Comparison of ENCODE assay signal across 8 mouse cellular contexts in the genomic region with DNA sequence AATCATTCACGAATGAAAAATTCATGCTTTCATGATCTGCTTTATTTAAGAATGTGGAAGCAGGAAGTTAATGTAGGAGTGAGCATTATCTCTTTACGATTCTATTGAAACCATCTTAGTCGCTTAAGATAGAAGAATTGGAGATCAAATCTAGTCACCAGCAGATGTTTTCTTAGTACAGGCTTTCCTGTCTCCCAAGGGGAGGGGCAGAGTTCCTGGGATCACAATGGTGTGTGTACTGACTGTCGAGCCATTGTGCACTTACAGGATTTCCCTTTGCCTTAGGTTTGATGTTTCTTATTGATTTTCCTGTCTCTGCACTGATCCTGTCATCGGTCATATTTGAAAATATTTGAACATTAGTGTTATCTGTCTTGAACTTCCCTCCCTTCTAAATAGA. TPM values are rescaled to one million over a fixed set of nuclear protein-coding genes. Genes with fewer than 3 reads are reported as not detected.
DNase-seq lines count a peak whose midpoint lies in the region; ATAC-seq and TF ChIP-seq lines count a peak whose summit lies in the region.

No protein-coding gene starts in this region.

- H3K27ac ChIP-seq in kidney, embryonic 15.5 days = no peak overlapping the region
- peak overlapping the region; percentile 77; the same call in 1 of the 2 replicates for H3K27ac ChIP-seq in heart, embryonic 15.5 days
- no peak overlapping the region for H3K27ac ChIP-seq in liver, embryonic 16.5 days (ENCODE audit: low read length)
- H3K27ac ChIP-seq in stomach, postnatal 0 days (replicated peaks) = no peak overlapping the region

- H3K4me3 ChIP-seq in kidney, embryonic 15.5 days (replicated peaks) = peak overlapping the region; percentile 79
- peak overlapping the region; percentile 88 for H3K4me3 ChIP-seq in heart, embryonic 15.5 days
- peak overlapping the region; percentile 73 for H3K4me3 ChIP-seq in liver, embryonic 16.5 days (ENCODE audit: low read depth, low read length)
- H3K4me3 ChIP-seq in stomach, postnatal 0 days (ENCODE audit: low read depth, low read length) = peak overlapping the region; percentile 66

- H3K27me3 ChIP-seq in kidney, embryonic 15.5 days = no peaks in the 10 kb centered on the region
- no peaks in the 10 kb centered on the region for H3K27me3 ChIP-seq in heart, embryonic 15.5 days
- no peaks in the 10 kb centered on the region for H3K27me3 ChIP-seq in liver, embryonic 16.5 days (ENCODE audit: control insufficient read depth, insufficient read depth, low read depth, low read length)
- no peaks in the 10 kb centered on the region for H3K27me3 ChIP-seq in stomach, postnatal 0 days (ENCODE audit: control insufficient read depth, insufficient read depth, low read length)

- no peak for DNase-seq in kidney, postnatal 36 days
- peak; percentile 12 for DNase-seq in brain, adult 2 months (ENCODE audit: low read depth, low spot score)
- no peak for DNase-seq in stomach, postnatal 0 days (ENCODE audit: low spot score)
- no peak for DNase-seq in adipocyte (ENCODE audit: low spot score)
- DNase-seq in cerebellum, adult 11 months = no peak

- peak; percentile 57 for ATAC-seq in kidney, embryonic 15.5 days (replicated peaks; ENCODE audit: low FRiP score)
- ATAC-seq in heart, embryonic 15.5 days (replicated peaks; ENCODE audit: insufficient number of reproducible peaks, insufficient read depth, low FRiP score, low read depth) = peak; percentile 48; the same call in 1 of the 2 replicates
- ATAC-seq in liver, embryonic 16.5 days (ENCODE audit: low read depth) = peak; percentile 38; the same call in 1 of the 2 replicates
- ATAC-seq in stomach, postnatal 0 days (ENCODE audit: low FRiP score, low TSS enrichment) = peak; percentile 49

- peaks cover 10% of the 10 kb centered on the region for H3K4me1 ChIP-seq in kidney, embryonic 15.5 days
- H3K4me1 ChIP-seq in heart, embryonic 15.5 days (replicated peaks) = peaks cover 7% of the 10 kb centered on the region; the same call in 1 of the 2 replicates
- peaks cover 7% of the 10 kb centered on the region for H3K4me1 ChIP-seq in liver, embryonic 16.5 days (ENCODE audit: control insufficient read depth, low read depth, low read length)
- no peaks in the 10 kb centered on the region for H3K4me1 ChIP-seq in stomach, postnatal 0 days (replicated peaks; ENCODE audit: control insufficient read depth, insufficient read depth)

- TF ChIP-seq EP300 in stomach, postnatal 0 days (optimal IDR thresholded peaks at IDR 0.05) = no peak

- H3K9me3 ChIP-seq in kidney, embryonic 15.5 days (replicated peaks) = 0 out of 2 replicates have a peak, but pooled peaks cover under 1% of the 10 kb centered on the region
- no peaks in the 10 kb centered on the region; the same call in 1 of the 2 replicates for H3K9me3 ChIP-seq in heart, embryonic 15.5 days (replicated peaks)
- H3K9me3 ChIP-seq in liver, embryonic 16.5 days (replicated peaks; ENCODE audit: control insufficient read depth, low read length) = no peaks in the 10 kb centered on the region
- H3K9me3 ChIP-seq in stomach, postnatal 0 days (ENCODE audit: control insufficient read depth, low read length) = no peaks in the 10 kb centered on the region

- WGBS in kidney, embryonic 15.5 days = 27% methylated on average over 5 of the region's 5 CpGs
- WGBS in heart, embryonic 15.5 days = 26% methylated on average over 5 of the region's 5 CpGs
- WGBS in liver, embryonic 16.5 days (ENCODE audit: insufficient replicate concordance) = 24% methylated on average over 5 of the region's 5 CpGs
- 15% methylated on average over 5 of the region's 5 CpGs for WGBS in stomach, postnatal 0 days

- peak overlapping the region; percentile 91 for H3K4me2 ChIP-seq in kidney, embryonic 15.5 days
- H3K4me2 ChIP-seq in heart, embryonic 15.5 days = peak overlapping the region; percentile 79
- peak overlapping the region; percentile 92 for H3K4me2 ChIP-seq in liver, embryonic 16.5 days (ENCODE audit: low read depth, low read length)
- H3K4me2 ChIP-seq in stomach, postnatal 0 days (replicated peaks; ENCODE audit: low read depth) = peak overlapping the region; percentile 70

- H3K36me3 ChIP-seq in kidney, embryonic 15.5 days = no peaks in the 10 kb centered on the region
- no peaks in the 10 kb centered on the region for H3K36me3 ChIP-seq in heart, embryonic 15.5 days
- H3K36me3 ChIP-seq in liver, embryonic 16.5 days (ENCODE audit: control insufficient read depth, insufficient read depth) = no peaks in the 10 kb centered on the region
- no peaks in the 10 kb centered on the region for H3K36me3 ChIP-seq in stomach, postnatal 0 days (ENCODE audit: control insufficient read depth, insufficient read depth, low read length)

- TF ChIP-seq CTCF in stomach, postnatal 0 days (IDR thresholded peaks at IDR 0.05; ENCODE audit: low read depth) = no peak

- H3K9ac ChIP-seq in kidney, embryonic 15.5 days = peak overlapping the region; percentile 69
- H3K9ac ChIP-seq in heart, embryonic 15.5 days = peak overlapping the region; percentile 89
- peak overlapping the region; percentile 68 for H3K9ac ChIP-seq in liver, embryonic 16.5 days (ENCODE audit: low read depth, low read length)
- 0 out of 2 replicates have a peak overlapping the region, but pooled peaks have one; percentile 31 for H3K9ac ChIP-seq in stomach, postnatal 0 days (ENCODE audit: low read length)

RNA-seq across cellular contexts. Expression of gene Zfp457, which starts 0.4 kb away (rescaled TPM):
- polyA plus RNA-seq in kidney, embryonic 15.5 days (2015; fragmentation: Nextera tagmentation; extraction: Ambion mirVana) = 0.39 and 1.00 TPM in 2 replicates
- 0.83 and 1.0 TPM in 2 replicates for polyA plus RNA-seq in heart, embryonic 15.5 days (2015; fragmentation: Nextera tagmentation; extraction: Ambion mirVana)
- 0.46 TPM in 1 of 2 replicates, not detected in the other for polyA plus RNA-seq in liver, embryonic 16.5 days (2015; fragmentation: Nextera tagmentation; extraction: Ambion mirVana)
- 0.58 and 0.70 TPM in 2 replicates for polyA plus RNA-seq in stomach, postnatal 0 days (2015; fragmentation: Nextera tagmentation; extraction: Ambion mirVana)

RNA-seq across cellular contexts. Expression of gene Zfp595, which starts 25.7 kb away (rescaled TPM):
- polyA plus RNA-seq in kidney, embryonic 15.5 days (2015; fragmentation: Nextera tagmentation; extraction: Ambion mirVana) = 2.2 and 2.5 TPM in 2 replicates
- 1.4 and 1.5 TPM in 2 replicates for polyA plus RNA-seq in heart, embryonic 15.5 days (2015; fragmentation: Nextera tagmentation; extraction: Ambion mirVana)
- 0.65 and 0.75 TPM in 2 replicates for polyA plus RNA-seq in liver, embryonic 16.5 days (2015; fragmentation: Nextera tagmentation; extraction: Ambion mirVana)
- 1.1 and 1.2 TPM in 2 replicates for polyA plus RNA-seq in stomach, postnatal 0 days (2015; fragmentation: Nextera tagmentation; extraction: Ambion mirVana)

RNA-seq across cellular contexts. Expression of gene Zfp458, which starts 28.5 kb away (rescaled TPM):
- 2.1 TPM in 2 replicates for polyA plus RNA-seq in kidney, embryonic 15.5 days (2015; fragmentation: Nextera tagmentation; extraction: Ambion mirVana)
- 1.1 and 1.3 TPM in 2 replicates for polyA plus RNA-seq in heart, embryonic 15.5 days (2015; fragmentation: Nextera tagmentation; extraction: Ambion mirVana)
- 0.41 and 0.50 TPM in 2 replicates for polyA plus RNA-seq in liver, embryonic 16.5 days (2015; fragmentation: Nextera tagmentation; extraction: Ambion mirVana)
- polyA plus RNA-seq in stomach, postnatal 0 days (2015; fragmentation: Nextera tagmentation; extraction: Ambion mirVana) = 0.64 and 0.68 TPM in 2 replicates

RNA-seq across cellular contexts. Expression of gene Gm28044, which starts 53.6 kb away (rescaled TPM):
- 0.47 TPM in 1 of 2 replicates, not detected in the other for polyA plus RNA-seq in kidney, embryonic 15.5 days (2015; fragmentation: Nextera tagmentation; extraction: Ambion mirVana)
- polyA plus RNA-seq in heart, embryonic 15.5 days (2015; fragmentation: Nextera tagmentation; extraction: Ambion mirVana) = not detected in 2 replicates
- 0.19 TPM in 1 of 2 replicates, not detected in the other for polyA plus RNA-seq in liver, embryonic 16.5 days (2015; fragmentation: Nextera tagmentation; extraction: Ambion mirVana)
- polyA plus RNA-seq in stomach, postnatal 0 days (2015; fragmentation: Nextera tagmentation; extraction: Ambion mirVana) = not detected in 2 replicates

RNA-seq across cellular contexts. Expression of gene Zfp953, which starts 53.7 kb away (rescaled TPM):
- 1.5 TPM in 2 replicates for polyA plus RNA-seq in kidney, embryonic 15.5 days (2015; fragmentation: Nextera tagmentation; extraction: Ambion mirVana)
- polyA plus RNA-seq in heart, embryonic 15.5 days (2015; fragmentation: Nextera tagmentation; extraction: Ambion mirVana) = 0.67 and 0.72 TPM in 2 replicates
- 0.62 and 0.63 TPM in 2 replicates for polyA plus RNA-seq in liver, embryonic 16.5 days (2015; fragmentation: Nextera tagmentation; extraction: Ambion mirVana)
- polyA plus RNA-seq in stomach, postnatal 0 days (2015; fragmentation: Nextera tagmentation; extraction: Ambion mirVana) = 0.61 and 0.63 TPM in 2 replicates

Comparison
In these comparisons a context has a peak if more than half of its experiments do, and no peak if none do; other contexts are left out.
1. H3K9ac ChIP-seq: peak in every context shown above with its lines; median percentile 89 in heart, embryonic 15.5 days; 69 in kidney, embryonic 15.5 days; 68 in liver, embryonic 16.5 days; 31 in stomach, postnatal 0 days.